Mouse (Mus musculus) olfactory bulb, adult 2 months (tissue): ENCODE data around the gene Rgs6. TPM values are rescaled to one million over a fixed set of nuclear protein-coding genes. Genes with fewer than 3 reads are reported as not detected.

ENCODE experiments used
- H3K27ac ChIP-seq: fragments of 200-500 bp; 2 replicates; pipeline ENCODE4 v1.5.1; 2012; ENCODE audit warnings: low read depth, low read length; ENCODE audit not compliant: insufficient read depth
- H3K4me1 ChIP-seq: fragments of 200-500 bp; 2 replicates; pipeline ENCODE4 v1.6.1; 2012; ENCODE audit warnings: low read length; ENCODE audit not compliant: control insufficient read depth, insufficient read depth
- H3K4me3 ChIP-seq: fragments of 200-500 bp; 2 replicates; pipeline ENCODE4 v1.5.1; 2012; ENCODE audit warnings: mild to moderate bottlenecking, low read depth, low read length, moderate library complexity; ENCODE audit not compliant: insufficient read depth
- CTCF ChIP-seq: fragments of 200-500 bp; IDR thresholded peaks from 2 replicates; pipeline ENCODE4 v1.5.1; 2012; ENCODE audit warnings: low read depth, mild to moderate bottlenecking, low read length, moderate library complexity; ENCODE audit not compliant: insufficient read depth
- POLR2A ChIP-seq: fragments of 200-500 bp; IDR thresholded peaks from 2 replicates; pipeline ENCODE4 v1.6.1; 2012; ENCODE audit warnings: mild to moderate bottlenecking, low read depth, low read length, moderate library complexity; ENCODE audit not compliant: insufficient read depth
- WGBS: fragments of 180-500 bp; shearing (Covaris S2); methylation state at CpG from one replicate; pipeline ENCODE4 v1.1.7; 2018; 5-methylcytosine and 5-hydroxymethylcytosine counted together
- polyA plus RNA-seq: library from polyadenylated mRNA; stranded (reverse); fragments of >200 nt; gene quantifications from 2 replicates; pipeline ENCODE4 v1.2.4, GENCODE M21; 2012; ENCODE audit warnings: low replicate concordance; ENCODE audit not compliant: missing spikeins, insufficient read depth, insufficient read length

The Rgs6 gene
- polyA plus RNA-seq, 1 experiment = not detected

DNA sequence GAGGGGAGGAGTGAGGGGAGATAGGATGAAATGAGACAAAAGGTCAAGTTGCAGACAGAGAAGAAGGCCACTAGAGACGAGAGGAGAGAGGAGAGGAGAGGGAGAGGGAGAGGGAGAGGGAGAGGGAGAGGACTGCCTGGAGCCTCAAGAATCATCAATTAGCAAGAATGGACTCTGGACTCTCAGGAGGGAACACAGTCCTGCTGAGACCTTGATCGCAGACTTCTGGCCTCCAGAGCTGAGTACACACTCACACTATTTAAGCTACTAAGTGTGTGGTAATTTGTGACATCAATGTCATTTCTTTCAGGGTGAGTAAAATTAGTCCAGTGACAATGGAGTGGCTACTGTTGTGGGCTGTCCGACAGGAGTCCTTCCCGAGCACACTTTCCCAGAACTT lies 495.3 kb downstream of the Rgs6 start:
- TF ChIP-seq POLR2A (no peak), CTCF (no peak)
- H3K4me3 ChIP-seq = no peak overlapping the region
- 79% methylated on average over 4 of the region's 4 CpGs for WGBS
- no peak overlapping the region for H3K27ac ChIP-seq
- no peaks in the 10 kb centered on the region for H3K4me1 ChIP-seq

DNA sequence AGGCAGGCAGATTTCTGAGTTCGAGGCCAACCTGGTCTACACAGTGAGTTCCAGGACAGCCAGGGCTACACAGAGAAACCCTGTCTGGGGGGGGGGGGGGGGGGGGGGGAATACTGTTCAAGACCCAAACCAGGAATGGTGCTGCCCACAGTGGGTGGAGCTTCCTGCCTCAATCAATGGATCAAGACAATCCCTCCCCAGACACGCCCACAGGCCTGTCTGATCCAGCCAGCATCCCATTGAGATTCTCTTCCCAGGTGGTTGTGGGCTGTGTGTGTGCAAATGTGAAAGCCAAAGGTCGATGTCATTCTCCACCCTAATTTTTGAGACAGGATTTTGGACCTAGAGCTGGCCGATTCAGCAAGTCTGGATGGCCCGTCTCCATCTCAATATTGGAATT lies 496.5 kb downstream of the Rgs6 start:
- 93% methylated on average over 5 of the region's 5 CpGs for WGBS
- no peak for TF ChIP-seq CTCF
- no peak for TF ChIP-seq POLR2A
- no peak overlapping the region for H3K27ac ChIP-seq
- H3K4me3 ChIP-seq = no peak overlapping the region
- H3K4me1 ChIP-seq = no peaks in the 10 kb centered on the region

DNA sequence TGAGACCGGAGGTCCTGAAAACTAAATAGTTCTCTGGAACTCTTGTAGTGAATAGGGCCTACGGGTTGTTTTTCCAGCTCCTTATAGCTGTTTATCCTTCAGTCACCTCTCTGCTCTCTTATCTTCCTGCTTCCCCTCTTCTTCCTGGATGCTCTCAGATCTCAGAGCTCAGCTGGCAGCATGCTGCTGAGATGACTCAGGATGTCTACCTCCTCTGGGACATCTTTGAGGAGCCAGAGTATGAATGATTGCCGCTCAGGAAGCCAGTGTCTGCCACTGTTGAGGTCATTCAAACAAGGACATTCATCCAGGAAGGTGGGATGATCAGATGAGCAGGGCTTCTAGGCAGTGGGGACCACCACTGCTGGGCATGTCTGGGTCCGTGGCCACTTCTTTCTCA lies 498.9 kb downstream of the Rgs6 start:
- 88% methylated on average over 4 of the region's 4 CpGs for WGBS
- Histone ChIP-seq H3K4me3 (no peak overlapping the region), H3K4me1 (no peaks in the 10 kb centered on the region), H3K27ac (no peak overlapping the region)
- no peak for TF ChIP-seq POLR2A

DNA sequence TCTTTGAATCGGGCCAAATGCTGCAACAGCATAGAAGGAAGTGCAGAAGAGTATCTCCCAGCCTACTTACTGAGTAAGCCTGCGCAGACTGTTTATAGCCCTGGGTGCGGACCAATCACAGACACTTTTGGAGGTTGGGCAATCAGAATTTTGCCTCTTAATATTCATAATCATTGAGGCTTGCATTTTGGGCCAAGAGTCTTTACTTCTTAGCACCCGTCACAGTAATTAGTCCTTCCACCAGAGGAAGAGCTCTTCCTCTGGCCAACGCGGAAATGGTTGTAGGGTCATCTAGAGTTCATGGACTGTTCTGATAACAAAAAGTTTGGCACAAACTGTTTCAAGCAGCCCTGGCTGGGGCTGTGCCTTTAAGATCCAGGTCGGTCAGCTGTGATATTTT lies 499.5 kb downstream of the Rgs6 start:
- 58% methylated on average over 7 of the region's 7 CpGs for WGBS
- no peak for TF ChIP-seq CTCF
- no peak for TF ChIP-seq POLR2A
- no peak overlapping the region for H3K4me3 ChIP-seq
- no peaks in the 10 kb centered on the region for H3K4me1 ChIP-seq
- no peak overlapping the region for H3K27ac ChIP-seq

DNA sequence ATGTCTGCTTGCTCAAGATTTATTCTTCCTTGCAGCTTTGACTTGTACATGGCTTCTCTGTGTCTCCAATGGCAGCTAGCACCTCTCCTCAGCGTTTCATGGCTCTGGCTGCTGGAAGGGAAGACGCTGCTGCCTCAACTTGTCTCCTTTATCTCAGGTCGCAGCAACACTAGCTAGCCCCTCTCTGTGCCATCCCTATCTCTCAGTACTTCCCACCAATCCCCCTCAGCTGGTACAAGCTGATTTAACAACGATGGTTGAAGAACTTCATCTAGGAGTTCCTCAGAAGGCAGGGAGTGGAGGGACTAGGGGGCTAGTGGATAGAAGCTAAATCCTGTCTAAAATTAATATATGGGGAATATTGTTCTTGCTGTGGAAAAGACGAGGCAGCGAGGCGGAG lies 503.9 kb downstream of the Rgs6 start:
- 91% methylated on average over 7 of the region's 7 CpGs for WGBS

DNA sequence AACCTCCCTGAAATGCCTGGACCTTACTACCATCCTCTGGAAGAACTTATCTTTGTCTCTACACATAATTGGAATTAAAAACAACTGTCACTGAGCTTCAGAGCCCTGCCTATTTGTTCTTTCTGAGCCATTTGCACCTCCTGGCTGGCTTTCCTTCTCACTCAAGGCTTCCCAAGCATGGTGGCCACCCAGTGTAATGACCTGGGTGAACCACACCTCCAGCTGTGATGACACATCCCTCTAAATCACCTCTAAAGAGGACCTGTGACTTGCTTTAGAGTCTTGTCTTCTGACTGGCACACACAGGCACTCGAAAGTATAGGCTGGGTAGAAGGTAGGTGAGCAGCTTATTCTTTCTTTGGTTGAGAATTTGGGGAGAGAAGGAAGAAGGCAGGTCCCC lies 509.7 kb downstream of the Rgs6 start:
- no peak overlapping the region for H3K27ac ChIP-seq
- H3K4me1 ChIP-seq = 0 out of 2 replicates have a peak, but pooled peaks cover 4% of the 10 kb centered on the region
- no peak for TF ChIP-seq POLR2A
- no peak for TF ChIP-seq CTCF
- no peak overlapping the region for H3K4me3 ChIP-seq
- 93% methylated on average over 1 of the region's 1 CpGs for WGBS

More for the DNA sequence above, 503.9 kb downstream of the Rgs6 start:
- TF ChIP-seq POLR2A (no peak), CTCF (no peak)
- H3K4me3 ChIP-seq = no peak overlapping the region
- no peaks in the 10 kb centered on the region for H3K4me1 ChIP-seq
- H3K27ac ChIP-seq = no peak overlapping the region

DNA sequence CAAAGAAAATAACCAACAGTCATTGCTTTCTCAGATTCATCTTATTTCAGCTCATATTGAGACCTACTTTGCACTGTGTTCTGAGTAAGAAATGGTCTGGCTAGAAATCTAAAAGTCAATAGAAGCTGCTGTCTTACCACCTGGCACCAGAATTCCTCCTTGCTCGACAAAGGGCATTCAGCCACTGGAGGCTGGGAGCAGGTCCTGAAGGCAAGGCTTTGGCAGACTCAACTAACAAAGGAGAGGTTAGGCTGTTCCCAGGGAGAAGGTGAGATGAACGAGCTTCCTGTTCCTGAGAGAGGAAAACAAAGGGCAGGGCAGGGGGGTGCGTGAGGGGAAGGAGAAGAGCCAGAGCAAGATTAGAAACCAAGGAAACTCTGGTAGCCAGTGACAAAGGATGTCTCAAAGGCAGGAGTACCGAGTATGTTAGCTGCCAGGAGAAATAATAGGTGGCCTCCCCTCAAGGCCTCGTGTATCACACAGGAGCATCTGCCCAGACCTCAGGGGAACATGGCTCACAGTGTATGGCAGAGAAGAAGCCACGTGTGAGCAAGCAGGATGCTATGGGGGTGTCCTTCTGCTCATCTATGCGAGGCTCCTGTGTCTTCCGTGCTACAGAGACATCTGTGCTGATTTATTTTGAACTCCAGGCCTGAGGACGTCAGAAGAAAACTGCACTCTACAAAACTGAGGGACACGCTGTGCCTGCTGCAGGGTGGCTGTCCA lies 510.7 kb downstream of the Rgs6 start:
- TF ChIP-seq POLR2A (no peak), CTCF (no peak)
- 68% methylated on average over 10 of the region's 10 CpGs for WGBS
- Histone ChIP-seq H3K4me1 (0 out of 2 replicates have a peak, but pooled peaks cover 4% of the 10 kb centered on the region), H3K4me3 (no peak overlapping the region), H3K27ac (no peak overlapping the region)

DNA sequence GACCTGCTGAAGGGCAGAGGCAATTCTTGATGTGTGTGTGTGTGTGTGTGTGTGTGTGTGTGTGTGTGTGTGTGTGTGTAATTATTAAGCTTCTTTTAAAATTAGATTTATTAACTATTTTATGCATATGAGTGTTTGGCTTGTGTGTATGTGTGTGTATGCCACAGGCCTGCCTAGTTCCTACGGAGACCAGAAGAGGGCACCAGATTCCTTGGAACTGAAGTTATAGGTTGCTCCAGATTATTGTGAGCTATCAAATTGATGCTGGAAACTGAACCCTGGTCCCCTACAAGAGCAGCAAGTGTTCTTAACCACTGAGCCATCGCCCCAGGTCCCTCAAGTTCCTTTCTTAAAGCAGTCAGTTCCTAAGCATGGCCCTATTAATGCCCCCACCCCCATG lies 511.8 kb downstream of the Rgs6 start:
- Histone ChIP-seq H3K4me1 (0 out of 2 replicates have a peak, but pooled peaks cover 4% of the 10 kb centered on the region), H3K27ac (no peak overlapping the region), H3K4me3 (no peak overlapping the region)
- 93% methylated on average over 2 of the region's 2 CpGs for WGBS
- TF ChIP-seq POLR2A (no peak), CTCF (no peak)

DNA sequence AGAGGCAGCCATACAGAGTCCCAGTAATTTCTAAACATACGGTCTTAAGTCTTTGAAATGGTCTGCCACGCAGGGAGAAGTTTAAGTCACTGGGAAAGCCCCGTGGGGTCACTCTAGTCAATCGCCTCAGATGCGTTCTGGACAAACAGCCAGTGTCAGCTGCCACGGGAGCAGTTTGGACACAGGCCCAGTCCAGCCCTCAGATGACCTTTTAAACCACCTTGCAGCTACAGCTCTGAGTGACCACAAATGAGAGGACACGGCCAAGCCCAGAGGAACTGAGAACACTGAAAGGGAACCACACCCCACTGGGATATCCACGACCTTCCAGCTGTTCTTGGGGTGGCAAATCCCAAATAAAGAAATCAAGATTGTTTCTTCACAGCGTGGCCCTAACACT lies 512.3 kb downstream of the Rgs6 start:
- 0 out of 2 replicates have a peak, but pooled peaks cover 4% of the 10 kb centered on the region for H3K4me1 ChIP-seq
- no peak overlapping the region for H3K4me3 ChIP-seq
- no peak overlapping the region for H3K27ac ChIP-seq
- TF ChIP-seq POLR2A (no peak), CTCF (no peak)
- WGBS = 74% methylated on average over 9 of the region's 9 CpGs
